Mouse (Mus musculus) embryonic facial prominence, embryonic 11.5 days (tissue): Measurements from ENCODE around the gene Clpsl2. TPM values are rescaled to one million over a fixed set of nuclear protein-coding genes. Genes with fewer than 3 reads are reported as not detected.

Experiments
- ATAC-seq: fragments of 200-750 bp; cut with Nextera tagmentation; replicated peaks from 2 replicates; pipeline ENCODE4 v1.8.0; 2017; ENCODE audit warnings: low read depth; ENCODE audit not compliant: insufficient number of reproducible peaks, low FRiP score, low TSS enrichment
- DNase-seq: peaks from one replicate; pipeline ENCODE4 v3.0.0-alpha.2; 2015; ENCODE audit warnings: low spot score
- H3K27ac ChIP-seq: fragments of 300-500 bp; sonication (generic); replicated peaks from 2 replicates; pipeline ENCODE4 v1.5.1; 2014; ENCODE audit warnings: mild to moderate bottlenecking, low read depth, low read length, control low read depth
- H3K27me3 ChIP-seq: fragments of 300-500 bp; sonication (generic); 2 replicates; pipeline ENCODE4 v1.6.1; 2014; ENCODE audit warnings: mild to moderate bottlenecking, low read length, moderate library complexity, mixed read lengths; ENCODE audit not compliant: control insufficient read depth, insufficient read depth
- H3K36me3 ChIP-seq: fragments of 300-500 bp; sonication (generic); replicated peaks from 2 replicates; pipeline ENCODE4 v1.6.1; 2014; ENCODE audit warnings: low read depth, mild to moderate bottlenecking, low read length, moderate library complexity, mixed read lengths; ENCODE audit not compliant: control insufficient read depth, insufficient read depth
- H3K4me1 ChIP-seq: fragments of 300-500 bp; sonication (generic); 2 replicates; pipeline ENCODE4 v1.6.1; 2014; ENCODE audit warnings: low read length, mixed read lengths; ENCODE audit not compliant: control insufficient read depth, insufficient read depth
- H3K4me2 ChIP-seq: fragments of 300-500 bp; sonication (generic); 2 replicates; pipeline ENCODE4 v1.6.1; 2014; ENCODE audit warnings: low read depth, mild to moderate bottlenecking, control low read depth, low read length, moderate library complexity
- H3K4me3 ChIP-seq: fragments of 300-500 bp; sonication (generic); 2 replicates; pipeline ENCODE4 v1.5.1; 2014; ENCODE audit warnings: low read depth, low read length, control low read depth
- H3K9ac ChIP-seq: fragments of 300-500 bp; sonication (generic); replicated peaks from 2 replicates; pipeline ENCODE4 v1.6.1; 2014; ENCODE audit warnings: mild to moderate bottlenecking, control low read depth, low read length
- H3K9me3 ChIP-seq: fragments of 300-500 bp; sonication (generic); replicated peaks from 2 replicates; pipeline ENCODE4 v1.6.1; 2016; ENCODE audit warnings: mild to moderate bottlenecking, low read length, inconsistent platforms, mixed read lengths; ENCODE audit not compliant: control insufficient read depth
- WGBS: fragments of 180-500 bp; shearing (Covaris S2); extraction: QIAGEN DNeasy Blood & Tissue Kit; methylation state at CpG from one replicate; pipeline ENCODE4 v1.1.7; 2014; 5-methylcytosine and 5-hydroxymethylcytosine counted together
- polyA plus RNA-seq: library from polyadenylated mRNA; unstranded; fragments of >200 nt; fragmentation: Nextera tagmentation; extraction: Ambion mirVana; gene quantifications from 2 replicates; pipeline ENCODE4 v1.2.1, GENCODE M21; 2014

The Clpsl2 gene
- polyA plus RNA-seq, 1 experiment from 2014 or later: not detected

- DNase-seq: no peak
- Histone ChIP-seq H3K27ac (no peak overlapping the region), H3K27me3 (no peaks in the 10 kb centered on the region), H3K4me3 (no peak overlapping the region), H3K36me3 (no peaks in the 10 kb centered on the region), H3K4me1 (no peaks in the 10 kb centered on the region), H3K9ac (no peak overlapping the region), H3K9me3 (no peaks in the 10 kb centered on the region), H3K4me2 (no peak overlapping the region)
- no peak for ATAC-seq
- 84% methylated on average over 3 of the region's 3 CpGs for WGBS
Observed at GRCm38 (mm10) chr17:28571868-28572267, 22.7 kb downstream of the Clpsl2 start.

- ATAC-seq: no peak
- Histone ChIP-seq H3K4me2 (no peak overlapping the region), H3K9me3 (no peaks in the 10 kb centered on the region), H3K4me3 (no peak overlapping the region), H3K4me1 (no peaks in the 10 kb centered on the region), H3K27me3 (no peaks in the 10 kb centered on the region), H3K36me3 (no peaks in the 10 kb centered on the region), H3K9ac (no peak overlapping the region), H3K27ac (no peak overlapping the region)
- DNase-seq: no peak
- 83% methylated on average over 7 of the region's 7 CpGs for WGBS
Observed at GRCm38 (mm10) chr17:28572521-28572920, 23.3 kb downstream of the Clpsl2 start.

DNA sequence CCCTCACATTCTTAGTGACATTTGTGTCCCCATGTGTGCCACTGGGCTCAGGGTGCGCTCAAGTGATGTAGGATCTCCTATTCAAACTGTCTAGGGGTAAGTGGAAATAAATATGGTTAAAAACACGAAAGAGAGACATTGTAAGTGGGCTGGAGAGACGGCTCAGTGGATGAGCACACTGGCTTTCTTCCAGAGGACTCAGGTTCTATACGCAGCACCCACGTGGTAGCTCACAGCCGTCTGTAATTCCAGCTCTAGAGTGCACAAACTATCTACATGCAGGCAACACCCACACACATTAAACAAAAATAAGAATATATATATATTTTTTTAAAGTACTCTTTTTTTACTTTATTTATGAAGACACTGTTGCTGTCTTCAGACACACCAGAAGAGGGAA is 23.7 kb downstream of the Clpsl2 start:
- no peaks in the 10 kb centered on the region for H3K4me1 ChIP-seq
- DNase-seq: no peak

DNA sequence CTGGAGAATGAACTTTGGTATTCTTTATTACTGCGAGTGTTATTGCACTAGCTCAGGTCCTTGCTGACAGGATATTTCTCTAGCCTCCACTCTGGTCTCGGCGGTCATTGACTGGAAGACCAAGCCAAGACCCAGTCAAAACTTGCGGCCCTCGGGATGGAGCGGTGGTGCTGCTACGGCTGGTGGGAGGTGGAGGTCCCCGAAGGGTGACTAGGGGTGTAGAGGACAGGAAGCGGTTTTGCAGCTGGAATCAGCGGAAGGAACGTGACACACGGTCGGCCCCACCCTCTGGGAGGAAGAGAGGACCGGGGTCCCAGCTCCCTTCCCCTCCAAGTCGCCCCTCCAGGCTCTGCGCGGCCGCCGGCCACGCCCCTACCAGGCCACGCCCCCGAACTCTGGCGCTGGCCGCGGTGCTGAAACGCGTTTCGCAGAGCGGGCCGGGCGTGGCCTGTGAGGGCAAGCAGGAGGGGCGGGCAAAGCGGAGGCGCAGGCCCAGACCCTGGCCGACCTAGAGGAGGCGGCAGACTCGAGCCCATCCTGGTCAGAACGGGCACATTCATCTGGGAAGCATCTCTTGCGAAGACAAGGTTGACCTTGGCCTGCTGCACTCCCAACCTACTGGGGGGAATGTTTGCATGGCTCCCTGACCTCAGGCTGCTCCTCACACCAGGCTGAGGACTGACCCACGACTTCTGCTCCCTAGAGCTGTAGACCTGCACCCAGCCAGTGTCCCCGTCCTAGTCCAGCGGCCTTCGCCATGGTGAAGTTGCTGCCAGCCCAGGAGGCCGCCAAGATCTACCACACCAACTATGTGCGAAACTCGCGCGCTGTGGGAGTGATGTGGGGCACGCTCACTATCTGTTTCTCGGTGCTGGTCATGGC is 26.3 kb downstream of the Clpsl2 start, which contains the start of gene Lhfpl5:
Lhfpl5 (plus strand) TSS at position 398 of the 882 bp plus-strand sequence.
- ATAC-seq: peak; percentile 81
- no peak within 1 kb of the TSS for H3K27ac ChIP-seq
- H3K9me3 ChIP-seq: no peaks in the 10 kb centered on the region
- H3K27me3 ChIP-seq: no peaks in the 10 kb centered on the region
- H3K4me3 ChIP-seq: no peak within 1 kb of the TSS; the same call in 1 of the 2 replicates
- WGBS: 16% methylated on average over 50 of the region's 50 CpGs
- peak; percentile 87 for DNase-seq
- no peak within 1 kb of the TSS for H3K9ac ChIP-seq
- peak within 1 kb of the TSS; percentile 50 for H3K4me2 ChIP-seq
- no peaks in the 10 kb centered on the region for H3K4me1 ChIP-seq
- H3K36me3 ChIP-seq: no peaks in the 10 kb centered on the region

More for the DNA sequence above, 23.7 kb downstream of the Clpsl2 start:
- Histone ChIP-seq H3K9me3 (no peaks in the 10 kb centered on the region), H3K36me3 (no peaks in the 10 kb centered on the region), H3K9ac (no peak overlapping the region), H3K27me3 (no peaks in the 10 kb centered on the region), H3K4me2 (no peak overlapping the region), H3K27ac (no peak overlapping the region), H3K4me3 (no peak overlapping the region)
- no peak for ATAC-seq
- 85% methylated on average over 6 of the region's 6 CpGs for WGBS

- ATAC-seq (peak; percentile 39; the same call in 1 of the 2 replicates), DNase-seq (peak; percentile 90)
- no peak overlapping the region for H3K4me3 ChIP-seq
- H3K36me3 ChIP-seq: no peaks in the 10 kb centered on the region
- H3K27ac ChIP-seq: no peak overlapping the region
- no peaks in the 10 kb centered on the region for H3K9me3 ChIP-seq
- no peaks in the 10 kb centered on the region; the same call in 1 of the 2 replicates for H3K4me1 ChIP-seq
- H3K9ac ChIP-seq: no peak overlapping the region
- no peak overlapping the region for H3K4me2 ChIP-seq
- WGBS: 3% methylated on average over 9 of the region's 9 CpGs
- H3K27me3 ChIP-seq: no peaks in the 10 kb centered on the region
Observed at GRCm38 (mm10) chr17:28580396-28580795, 31.2 kb downstream of the Clpsl2 start.

DNA sequence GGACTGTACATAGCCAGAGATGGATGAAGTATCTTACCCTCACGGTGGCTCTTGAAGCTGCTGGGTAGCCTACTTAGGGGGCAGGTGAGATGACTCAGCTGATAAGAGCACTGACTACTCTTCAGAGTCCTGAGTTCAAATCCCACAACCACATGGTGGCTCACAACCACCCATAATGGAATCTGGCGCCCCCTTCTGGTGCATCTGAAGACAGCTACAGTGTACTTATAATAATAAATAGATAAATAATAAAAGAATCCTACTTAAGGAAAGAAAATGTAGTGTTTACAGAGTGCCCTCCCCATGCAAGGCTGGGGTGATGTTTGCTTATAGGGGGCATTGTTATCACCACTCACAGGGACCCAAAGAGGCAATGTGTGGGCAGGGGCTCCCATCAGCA is 31.8 kb downstream of the Clpsl2 start:
- Histone ChIP-seq H3K4me2 (no peak overlapping the region), H3K9ac (no peak overlapping the region), H3K4me1 (no peaks in the 10 kb centered on the region; the same call in 1 of the 2 replicates), H3K27ac (no peak overlapping the region), H3K27me3 (no peaks in the 10 kb centered on the region), H3K9me3 (no peaks in the 10 kb centered on the region), H3K4me3 (no peak overlapping the region), H3K36me3 (no peaks in the 10 kb centered on the region)
- no peak for ATAC-seq
- DNase-seq: no peak
- WGBS: 49% methylated on average over 2 of the region's 2 CpGs

DNA sequence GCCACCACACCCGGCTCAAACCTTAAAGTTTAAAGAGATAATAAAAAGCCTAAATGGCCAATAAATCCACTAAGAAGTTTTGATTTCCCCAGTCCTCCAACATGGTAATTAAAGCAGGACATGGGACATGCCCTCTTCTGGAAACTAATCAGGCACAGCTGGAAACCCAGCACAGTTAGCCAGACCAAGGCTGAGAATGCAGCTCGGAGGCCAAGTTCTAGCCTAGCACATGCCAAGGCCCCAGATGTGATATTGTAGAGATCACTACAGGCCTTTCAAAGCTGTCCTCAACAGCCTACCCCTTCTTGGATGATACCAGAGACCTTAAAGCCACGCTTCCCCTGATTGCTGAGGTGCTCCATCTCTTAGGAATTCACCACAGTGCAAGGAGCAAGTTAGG is 37.3 kb downstream of the Clpsl2 start:
- DNase-seq (no peak), ATAC-seq (no peak)
- Histone ChIP-seq H3K9ac (no peak overlapping the region), H3K4me1 (no peaks in the 10 kb centered on the region; the same call in 1 of the 2 replicates), H3K36me3 (peaks cover 14% of the 10 kb centered on the region), H3K4me2 (no peak overlapping the region), H3K9me3 (no peaks in the 10 kb centered on the region), H3K27me3 (no peaks in the 10 kb centered on the region), H3K27ac (no peak overlapping the region), H3K4me3 (no peak overlapping the region)
- WGBS: 74% methylated on average over 3 of the region's 3 CpGs

GRCm38 (mm10) chr17:28588591-28588990 is 39.4 kb downstream of the Clpsl2 start:
- DNase-seq (no peak), ATAC-seq (no peak)
- Histone ChIP-seq H3K27me3 (no peaks in the 10 kb centered on the region), H3K4me3 (no peak overlapping the region), H3K9ac (no peak overlapping the region), H3K4me1 (no peaks in the 10 kb centered on the region; the same call in 1 of the 2 replicates), H3K4me2 (no peak overlapping the region), H3K27ac (no peak overlapping the region), H3K36me3 (peaks cover 14% of the 10 kb centered on the region), H3K9me3 (no peaks in the 10 kb centered on the region)
- WGBS: 81% methylated on average over 2 of the region's 2 CpGs
